Mouse (Mus musculus): ENCODE measurements around the gene Rac1. TPM values are rescaled to one million over a fixed set of nuclear protein-coding genes. Genes with fewer than 3 reads are reported as not detected.
"Not testable (repeated sequence)": the region's sequence is repeated elsewhere in the genome, so short reads cannot be mapped to it uniquely, and the experiment has no call there.

Rac1 gene
- 554 and 576 TPM in 2 replicates for polyA plus RNA-seq (2014; fragmentation: Nextera tagmentation; extraction: Ambion mirVana)

- H3K27me3 ChIP-seq (ENCODE audit: control insufficient read depth, insufficient read depth, low read length) = no peaks in the 10 kb centered on the region
- WGBS = under 1% methylated on average over 92 of the region's 105 CpGs
- H3K4me2 ChIP-seq (ENCODE audit: low read depth, severe bottlenecking) = peak within 1 kb of the TSS; percentile 84
- no peaks in the 10 kb centered on the region for H3K36me3 ChIP-seq (ENCODE audit: control insufficient read depth, insufficient read depth, low read length)
- DNase-seq (ENCODE audit: low spot score) (peak; percentile 98), ATAC-seq (ENCODE audit: insufficient number of reproducible peaks, low FRiP score, low TSS enrichment, low read depth) (peak; percentile 92)
- peaks cover 13% of the 10 kb centered on the region for H3K4me1 ChIP-seq (ENCODE audit: control insufficient read depth, insufficient read depth, low read length)
- peak within 1 kb of the TSS; percentile 99 for H3K27ac ChIP-seq (replicated peaks; ENCODE audit: low read depth, low read length)
- H3K9ac ChIP-seq (ENCODE audit: low read length) = peak within 1 kb of the TSS; percentile 100
- H3K9me3 ChIP-seq (ENCODE audit: control insufficient read depth, low read length) = no peaks in the 10 kb centered on the region
- H3K4me3 ChIP-seq (ENCODE audit: low read depth, low read length) = peak within 1 kb of the TSS; percentile 77
These were observed at the start of gene Rac1 for GRCm38 (mm10) chr5:143527486-143528307. Rac1 (minus strand) TSS chr5:143528036.

GRCm38 (mm10) chr5:143574261-143575178 is 46.7 kb upstream of the Rac1 start:
- DNase-seq (ENCODE audit: low spot score) (no peak), ATAC-seq (ENCODE audit: insufficient number of reproducible peaks, low FRiP score, low TSS enrichment, low read depth) (no peak)
- H3K27ac ChIP-seq (replicated peaks; ENCODE audit: low read depth, low read length) = no peak overlapping the region
- 87% methylated on average over 19 of the region's 19 CpGs for WGBS
- no peak overlapping the region for H3K4me3 ChIP-seq (ENCODE audit: low read depth, low read length)
- H3K9me3 ChIP-seq (ENCODE audit: control insufficient read depth, low read length) = no peaks in the 10 kb centered on the region
- no peak overlapping the region for H3K9ac ChIP-seq (ENCODE audit: low read length)
- H3K4me2 ChIP-seq (ENCODE audit: low read depth, severe bottlenecking) = no peak overlapping the region
- H3K4me1 ChIP-seq (ENCODE audit: control insufficient read depth, insufficient read depth, low read length) = no peaks in the 10 kb centered on the region
- no peaks in the 10 kb centered on the region for H3K36me3 ChIP-seq (ENCODE audit: control insufficient read depth, insufficient read depth, low read length)
- H3K27me3 ChIP-seq (ENCODE audit: control insufficient read depth, insufficient read depth, low read length) = no peaks in the 10 kb centered on the region

- Histone ChIP-seq H3K9me3 (ENCODE audit: control insufficient read depth, low read length) (no peaks in the 10 kb centered on the region), H3K9ac (ENCODE audit: low read length) (no peak overlapping the region), H3K27me3 (ENCODE audit: control insufficient read depth, insufficient read depth, low read length) (no peaks in the 10 kb centered on the region), H3K36me3 (ENCODE audit: control insufficient read depth, insufficient read depth, low read length) (no peaks in the 10 kb centered on the region), H3K4me1 (ENCODE audit: control insufficient read depth, insufficient read depth, low read length) (no peaks in the 10 kb centered on the region), H3K4me3 (ENCODE audit: low read depth, low read length) (no peak overlapping the region), H3K27ac (replicated peaks; ENCODE audit: low read depth, low read length) (no peak overlapping the region), H3K4me2 (ENCODE audit: low read depth, severe bottlenecking) (no peak overlapping the region)
- WGBS = 90% methylated on average over 4 of the region's 4 CpGs
- ATAC-seq (ENCODE audit: insufficient number of reproducible peaks, low FRiP score, low TSS enrichment, low read depth) (no peak), DNase-seq (ENCODE audit: low spot score) (no peak)
These were observed 45.2 kb upstream of the Rac1 start for GRCm38 (mm10) chr5:143573067-143573466.

DNA sequence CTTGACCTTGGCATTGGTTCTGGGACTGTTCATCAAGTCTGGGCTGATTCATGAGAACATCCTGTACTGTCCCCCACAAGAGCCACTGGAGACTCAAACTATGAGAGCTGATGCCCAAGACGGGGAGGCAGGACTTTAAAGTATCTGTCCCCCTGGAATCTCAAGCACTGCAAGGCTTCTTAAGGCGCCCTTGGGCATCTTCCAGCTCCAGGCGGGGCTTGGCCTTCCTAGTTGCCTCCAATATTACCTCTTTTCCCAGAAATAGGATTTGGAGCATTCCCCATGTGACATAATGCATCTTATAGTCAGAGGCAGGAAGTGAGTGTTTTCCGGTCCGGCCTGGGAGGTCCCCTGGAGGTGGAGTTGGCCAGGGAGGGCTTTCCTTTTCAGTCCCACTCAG is 44.4 kb upstream of the Rac1 start:
- ATAC-seq (ENCODE audit: insufficient number of reproducible peaks, low FRiP score, low TSS enrichment, low read depth) = no peak

GRCm38 (mm10) chr5:143567860-143568259 is 40.0 kb upstream of the Rac1 start:
- ATAC-seq (ENCODE audit: insufficient number of reproducible peaks, low FRiP score, low TSS enrichment, low read depth) = no peak
- no peak overlapping the region for H3K4me3 ChIP-seq (ENCODE audit: low read depth, low read length)
- H3K27ac ChIP-seq (replicated peaks; ENCODE audit: low read depth, low read length) = no peak overlapping the region
- H3K9me3 ChIP-seq (ENCODE audit: control insufficient read depth, low read length) = no peaks in the 10 kb centered on the region
- no peak overlapping the region for H3K4me2 ChIP-seq (ENCODE audit: low read depth, severe bottlenecking)
- no peak overlapping the region for H3K9ac ChIP-seq (ENCODE audit: low read length)
- H3K36me3 ChIP-seq (ENCODE audit: control insufficient read depth, insufficient read depth, low read length) = no peaks in the 10 kb centered on the region
- no peaks in the 10 kb centered on the region for H3K27me3 ChIP-seq (ENCODE audit: control insufficient read depth, insufficient read depth, low read length)
- peak; percentile 94 for DNase-seq (ENCODE audit: low spot score)
- no peaks in the 10 kb centered on the region for H3K4me1 ChIP-seq (ENCODE audit: control insufficient read depth, insufficient read depth, low read length)
- 20% methylated on average over 6 of the region's 6 CpGs for WGBS

More for the DNA sequence above, 44.4 kb upstream of the Rac1 start:
- Histone ChIP-seq H3K4me1 (ENCODE audit: control insufficient read depth, insufficient read depth, low read length) (no peaks in the 10 kb centered on the region), H3K27ac (replicated peaks; ENCODE audit: low read depth, low read length) (no peak overlapping the region), H3K4me2 (ENCODE audit: low read depth, severe bottlenecking) (no peak overlapping the region), H3K4me3 (ENCODE audit: low read depth, low read length) (no peak overlapping the region), H3K36me3 (ENCODE audit: control insufficient read depth, insufficient read depth, low read length) (no peaks in the 10 kb centered on the region), H3K27me3 (ENCODE audit: control insufficient read depth, insufficient read depth, low read length) (no peaks in the 10 kb centered on the region), H3K9me3 (ENCODE audit: control insufficient read depth, low read length) (no peaks in the 10 kb centered on the region), H3K9ac (ENCODE audit: low read length) (no peak overlapping the region)
- DNase-seq (ENCODE audit: low spot score) = no peak
- whole genome bisulfite sequencing = 77% methylated on average over 5 of the region's 5 CpGs

DNA sequence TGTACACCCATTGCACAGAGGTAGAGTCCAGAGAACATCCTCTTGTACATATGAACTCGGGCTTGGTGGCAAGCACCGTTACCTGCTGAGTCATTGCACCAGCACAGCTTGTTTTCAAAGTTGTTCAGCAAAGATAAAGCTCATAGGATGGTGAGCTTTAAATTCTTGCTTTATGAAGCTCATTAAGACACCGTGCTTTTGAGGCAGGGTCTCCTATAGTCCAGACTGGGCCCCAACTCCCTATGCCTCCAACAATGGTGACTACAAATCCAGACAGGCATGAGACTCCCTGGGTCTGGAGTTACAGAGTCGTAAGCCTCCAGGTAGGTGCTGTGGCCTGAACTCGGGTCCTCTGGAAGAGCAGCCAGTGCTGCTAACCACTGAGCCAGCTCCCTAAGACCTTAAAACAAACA is 39.4 kb upstream of the Rac1 start:
- no peaks in the 10 kb centered on the region for H3K9me3 ChIP-seq (ENCODE audit: control insufficient read depth, low read length)
- H3K4me3 ChIP-seq (ENCODE audit: low read depth, low read length) = no peak overlapping the region
- no peaks in the 10 kb centered on the region for H3K36me3 ChIP-seq (ENCODE audit: control insufficient read depth, insufficient read depth, low read length)
- no peak for ATAC-seq (ENCODE audit: insufficient number of reproducible peaks, low FRiP score, low TSS enrichment, low read depth)
- no peaks in the 10 kb centered on the region for H3K4me1 ChIP-seq (ENCODE audit: control insufficient read depth, insufficient read depth, low read length)
- no peak for DNase-seq (ENCODE audit: low spot score)
- H3K9ac ChIP-seq (ENCODE audit: low read length) = no peak overlapping the region
- no peak overlapping the region for H3K4me2 ChIP-seq (ENCODE audit: low read depth, severe bottlenecking)
- H3K27me3 ChIP-seq (ENCODE audit: control insufficient read depth, insufficient read depth, low read length) = no peaks in the 10 kb centered on the region
- no peak overlapping the region for H3K27ac ChIP-seq (replicated peaks; ENCODE audit: low read depth, low read length)
- WGBS = 86% methylated on average over 5 of the region's 5 CpGs

- H3K9me3 ChIP-seq (ENCODE audit: control insufficient read depth, low read length); H3K36me3 ChIP-seq (ENCODE audit: control insufficient read depth, insufficient read depth, low read length); H3K27ac ChIP-seq (replicated peaks; ENCODE audit: low read depth, low read length); H3K4me3 ChIP-seq (ENCODE audit: low read depth, low read length); H3K4me1 ChIP-seq (ENCODE audit: control insufficient read depth, insufficient read depth, low read length); H3K4me2 ChIP-seq (ENCODE audit: low read depth, severe bottlenecking); H3K9ac ChIP-seq (ENCODE audit: low read length); DNase-seq (ENCODE audit: low spot score); ATAC-seq (ENCODE audit: insufficient number of reproducible peaks, low FRiP score, low TSS enrichment, low read depth); H3K27me3 ChIP-seq (ENCODE audit: control insufficient read depth, insufficient read depth, low read length): not testable (repeated sequence)
- 92% methylated on average over 6 of the region's 6 CpGs for WGBS
These were observed 39.0 kb upstream of the Rac1 start for GRCm38 (mm10) chr5:143566804-143567203.

DNA sequence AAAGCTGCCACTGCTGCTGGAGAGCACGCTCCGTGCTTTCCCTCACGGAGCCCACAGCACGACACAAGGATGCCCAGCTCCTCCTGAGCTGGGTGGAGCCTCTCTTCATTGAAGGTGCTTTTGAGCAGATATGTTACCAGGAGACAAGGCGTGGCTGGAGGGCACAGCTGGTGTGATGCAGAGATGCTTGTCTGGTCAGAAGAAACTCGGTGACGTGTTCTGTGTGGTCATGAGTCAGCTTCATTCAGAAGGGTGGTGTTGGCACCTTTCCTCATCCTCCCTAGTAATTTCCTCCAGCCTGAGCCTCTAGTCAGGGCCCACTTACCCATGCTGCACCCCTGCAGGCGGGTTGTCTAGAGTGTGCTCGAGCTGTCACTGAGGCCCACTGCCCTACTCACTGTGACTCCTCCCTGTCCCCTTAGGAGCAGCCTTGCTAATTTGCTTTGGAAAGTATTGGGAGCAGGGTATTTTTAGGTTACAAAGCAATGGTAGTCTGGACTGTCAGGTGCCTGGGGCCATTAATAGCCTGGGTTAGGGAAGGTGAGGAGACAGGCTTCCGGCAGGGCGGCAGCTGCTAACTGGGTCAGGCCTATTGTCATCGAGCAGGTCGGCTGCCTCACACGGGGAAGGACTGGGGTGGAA is 33.8 kb upstream of the Rac1 start:
- no peaks in the 10 kb centered on the region for H3K36me3 ChIP-seq (ENCODE audit: control insufficient read depth, insufficient read depth, low read length)
- H3K4me2 ChIP-seq (ENCODE audit: low read depth, severe bottlenecking) = no peak overlapping the region
- 89% methylated on average over 14 of the region's 14 CpGs for WGBS
- H3K9me3 ChIP-seq (ENCODE audit: control insufficient read depth, low read length) = no peaks in the 10 kb centered on the region
- H3K9ac ChIP-seq (ENCODE audit: low read length) = no peak overlapping the region
- ATAC-seq (ENCODE audit: insufficient number of reproducible peaks, low FRiP score, low TSS enrichment, low read depth) (no peak), DNase-seq (ENCODE audit: low spot score) (no peak)
- no peaks in the 10 kb centered on the region for H3K27me3 ChIP-seq (ENCODE audit: control insufficient read depth, insufficient read depth, low read length)
- H3K4me1 ChIP-seq (ENCODE audit: control insufficient read depth, insufficient read depth, low read length) = no peaks in the 10 kb centered on the region
- H3K4me3 ChIP-seq (ENCODE audit: low read depth, low read length) = no peak overlapping the region
- no peak overlapping the region for H3K27ac ChIP-seq (replicated peaks; ENCODE audit: low read depth, low read length)
